Mouse (Mus musculus): ENCODE measurements around the gene Gpr63. TPM values are rescaled to one million over a fixed set of nuclear protein-coding genes. Genes with fewer than 3 reads are reported as not detected.

The Gpr63 gene
- polyA plus RNA-seq, 1 experiment: not detected

DNA sequence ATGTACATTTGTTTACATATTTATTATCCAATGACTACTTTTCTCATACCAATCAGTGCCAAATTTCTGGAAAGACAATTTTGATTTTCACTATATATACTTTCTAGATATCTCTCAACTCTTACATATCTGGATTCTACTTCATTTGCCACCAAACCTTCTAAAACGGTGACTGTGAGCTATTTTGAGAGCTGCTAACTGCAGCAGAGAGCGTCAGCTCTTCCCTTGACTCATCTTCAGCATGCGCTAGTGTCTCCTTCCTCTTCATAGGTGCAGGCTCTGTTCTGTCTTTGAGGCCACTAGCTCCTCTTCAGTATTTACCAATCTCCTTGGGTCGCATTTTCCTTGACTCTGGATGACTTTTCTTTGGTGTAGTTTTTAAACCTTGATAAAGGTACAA is 63.7 kb downstream of the Gpr63 start:
- no peak for TF ChIP-seq GATA1 (IDR thresholded peaks at IDR 0.05; ENCODE audit: low read length)

DNA sequence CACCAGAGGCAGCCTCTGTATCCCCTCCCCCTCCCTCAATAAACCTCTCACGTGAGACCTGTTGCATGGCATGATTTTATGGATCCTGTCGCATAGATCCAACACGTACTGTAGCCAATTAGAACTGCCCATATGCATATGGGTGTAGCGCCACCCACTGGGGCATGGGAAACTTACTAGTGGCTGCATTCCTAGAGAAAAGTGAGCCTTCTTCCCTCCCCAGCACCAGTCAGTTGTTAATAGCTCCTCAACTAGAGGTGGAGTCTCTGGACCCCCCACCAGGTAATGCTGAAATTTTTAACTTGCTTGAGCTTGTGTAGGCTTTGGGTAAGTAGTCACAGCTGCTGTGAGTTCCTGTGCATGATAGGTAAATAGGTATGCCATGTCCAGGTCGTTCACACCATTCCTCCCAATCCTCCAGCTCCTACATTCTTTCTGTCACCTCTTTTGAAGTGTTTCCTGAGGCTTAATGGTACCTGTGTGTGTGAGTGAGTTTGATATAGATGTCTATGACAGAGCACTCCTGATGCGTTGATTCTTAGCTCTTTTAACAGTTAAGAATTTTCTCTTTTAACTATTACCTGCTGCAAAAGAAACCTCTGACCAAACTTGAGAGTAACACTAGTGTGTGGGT is 69.1 kb downstream of the Gpr63 start:
- TF ChIP-seq GATA1 (IDR thresholded peaks at IDR 0.05; ENCODE audit: low read length): no peak

DNA sequence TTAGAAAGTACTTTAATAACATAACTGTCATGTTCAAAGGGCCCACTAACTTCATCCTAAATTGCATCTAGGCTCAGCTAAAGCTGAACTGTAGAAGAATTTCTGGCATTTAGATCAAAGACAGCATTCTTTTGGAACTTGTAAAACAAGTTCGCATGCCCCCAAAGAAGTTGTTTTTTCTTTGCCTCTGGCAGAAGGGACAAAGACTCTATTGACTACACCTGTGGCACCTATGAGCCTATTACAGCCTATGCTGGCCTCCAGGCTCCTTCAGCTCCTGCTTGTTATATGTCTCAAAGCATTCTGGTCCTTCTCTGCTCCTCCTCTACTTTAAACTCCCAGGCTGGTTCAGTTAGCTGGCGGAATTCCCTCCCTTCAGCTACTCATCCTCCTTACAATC is 69.6 kb downstream of the Gpr63 start:
- TF ChIP-seq GATA1 (IDR thresholded peaks at IDR 0.05; ENCODE audit: low read length): no peak

DNA sequence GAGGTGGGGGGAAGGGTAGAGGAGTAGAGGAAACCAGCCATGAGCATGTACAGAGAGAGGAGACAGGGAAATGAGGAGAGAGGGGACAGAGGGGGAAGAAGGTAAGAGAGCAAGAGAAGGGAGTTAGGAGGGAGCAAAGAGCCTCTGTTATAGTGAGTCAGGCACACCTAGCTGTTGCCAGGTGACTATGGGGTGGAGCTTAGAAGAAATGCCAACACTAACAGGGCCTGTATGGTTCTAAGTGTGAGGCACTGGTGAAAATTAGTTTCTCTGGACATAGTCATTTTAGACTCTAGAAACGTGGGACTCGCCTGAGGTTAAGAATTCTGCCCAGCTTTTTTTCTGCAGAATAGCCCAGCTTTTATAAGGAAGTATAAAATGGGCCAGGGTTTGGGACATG is 71.1 kb downstream of the Gpr63 start:
- no peak for TF ChIP-seq GATA1 (IDR thresholded peaks at IDR 0.05; ENCODE audit: low read length)

Other genes starting within 250 kb of the Gpr63 start
- gene Klhl32, start 115.3 kb upstream of the Gpr63 start, polyA plus RNA-seq (2012): not detected in 2 replicates
- 20.4 and 23.7 TPM in 2 replicates for gene Ndufaf4, start 68.3 kb upstream of the Gpr63 start, polyA plus RNA-seq (2012)